Mouse (Mus musculus): Measurements from ENCODE around the gene Nkx6-1. TPM values are rescaled to one million over a fixed set of nuclear protein-coding genes. Genes with fewer than 3 reads are reported as not detected.
A peak's percentile ranks its signal among the peaks of the same experiment; 100 is the strongest.

Gene Nkx6-1
- 0.18 and 0.32 TPM in 2 replicates for polyA plus RNA-seq (2015; fragmentation: Nextera tagmentation; extraction: Ambion mirVana)

GRCm38 (mm10) chr5:101664945-101665615, at the start of gene Nkx6-1:
TSS of gene Nkx6-1 (minus strand) at chr5:101664996.
- Histone ChIP-seq H3K9ac (replicated peaks) (no peak within 1 kb of the TSS), H3K4me3 (peak within 1 kb of the TSS; percentile 25), H3K27me3 (peaks cover 84% of the 10 kb centered on the region), H3K9me3 (no peaks in the 10 kb centered on the region), H3K27ac (replicated peaks) (no peak within 1 kb of the TSS), H3K36me3 (no peaks in the 10 kb centered on the region), H3K4me2 (replicated peaks) (peak within 1 kb of the TSS; percentile 39), H3K4me1 (peaks cover 28% of the 10 kb centered on the region)
- ATAC-seq (replicated peaks): peak; percentile 91
- WGBS: 1% methylated on average over 39 of the region's 39 CpGs

DNA sequence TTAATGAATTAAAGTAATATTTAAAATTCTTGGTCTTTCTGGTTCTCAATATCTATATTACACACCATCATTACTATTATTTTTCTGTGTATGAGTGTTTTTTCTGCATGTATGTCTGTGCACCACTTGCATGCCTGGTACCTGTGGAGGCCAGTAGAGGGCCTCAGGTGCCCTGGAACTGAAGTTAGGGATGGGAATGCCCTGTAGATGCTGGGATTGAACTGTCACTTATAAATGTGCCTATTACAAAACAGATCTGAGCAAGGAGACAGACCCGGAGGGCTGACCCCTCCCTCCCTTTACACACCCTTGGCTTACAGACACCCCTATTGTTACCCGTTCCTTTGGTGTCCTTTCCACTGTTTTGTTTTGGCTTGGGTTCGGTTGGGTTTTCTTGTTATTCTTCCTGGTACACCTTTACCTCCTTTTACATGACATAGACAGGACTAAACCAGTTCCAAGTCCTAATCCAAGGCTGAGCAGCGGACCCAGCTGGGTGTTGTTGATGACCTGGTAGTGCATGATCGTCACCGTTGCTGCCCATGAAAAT, 48.3 kb upstream of the Nkx6-1 start:
- no peaks in the 10 kb centered on the region for H3K9me3 ChIP-seq
- H3K4me3 ChIP-seq: no peak overlapping the region
- no peaks in the 10 kb centered on the region for H3K36me3 ChIP-seq
- ATAC-seq (replicated peaks): no peak
- 72% methylated on average over 6 of the region's 6 CpGs for WGBS
- no peak overlapping the region for H3K27ac ChIP-seq (replicated peaks)
- no peak overlapping the region for H3K4me2 ChIP-seq (replicated peaks)
- H3K4me1 ChIP-seq: no peaks in the 10 kb centered on the region
- H3K27me3 ChIP-seq: no peaks in the 10 kb centered on the region
- H3K9ac ChIP-seq (replicated peaks): no peak overlapping the region

DNA sequence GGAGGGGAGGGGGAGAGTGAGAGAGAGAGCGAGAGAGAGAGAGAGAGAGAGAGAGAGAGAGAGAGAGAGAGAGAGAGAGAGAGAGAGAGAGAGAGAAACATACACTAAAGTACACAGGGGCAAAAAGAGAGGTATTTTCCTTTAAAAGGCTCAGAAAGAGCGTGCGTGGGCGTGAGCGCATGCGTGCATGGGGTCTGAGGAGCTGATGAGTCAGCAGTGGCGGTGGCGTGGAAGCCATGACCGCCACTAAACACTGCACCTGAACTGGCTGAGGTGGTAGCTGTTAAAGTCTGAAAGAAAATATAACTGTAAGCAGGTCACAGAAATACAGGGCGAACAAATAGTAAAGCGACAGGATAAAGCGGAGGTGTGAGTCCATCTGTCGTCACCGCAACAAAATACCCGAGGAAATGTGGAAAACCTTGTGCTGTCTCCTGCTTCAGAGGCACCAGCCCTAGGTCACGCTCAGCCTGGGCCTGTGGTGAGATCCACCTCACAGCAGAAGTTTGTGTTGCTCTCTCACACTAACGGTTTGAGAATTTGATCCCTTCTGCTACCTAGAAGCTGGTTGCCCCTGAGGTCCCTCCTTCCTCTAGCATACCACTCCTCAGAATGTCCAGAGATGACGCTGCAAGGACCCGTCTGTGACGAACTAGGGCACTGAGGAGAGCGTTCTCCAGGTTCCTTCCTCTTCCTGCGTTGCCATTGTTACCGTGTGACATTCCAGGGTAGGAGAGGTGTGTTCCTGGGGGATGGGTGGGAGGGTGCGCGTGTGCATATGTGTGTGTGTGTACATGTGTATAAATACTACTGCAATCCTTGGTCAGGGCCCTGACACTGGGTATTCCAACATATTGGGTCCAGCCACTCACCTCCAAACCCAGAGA, 38.8 kb upstream of the Nkx6-1 start:
- no peak overlapping the region for H3K9ac ChIP-seq (replicated peaks)
- no peak overlapping the region for H3K4me3 ChIP-seq
- ATAC-seq (replicated peaks): no peak
- H3K27me3 ChIP-seq: no peaks in the 10 kb centered on the region
- no peaks in the 10 kb centered on the region for H3K9me3 ChIP-seq
- H3K27ac ChIP-seq (replicated peaks): no peak overlapping the region
- no peaks in the 10 kb centered on the region for H3K36me3 ChIP-seq
- H3K4me2 ChIP-seq (replicated peaks): no peak overlapping the region
- WGBS: 75% methylated on average over 24 of the region's 25 CpGs
- H3K4me1 ChIP-seq: no peaks in the 10 kb centered on the region

DNA sequence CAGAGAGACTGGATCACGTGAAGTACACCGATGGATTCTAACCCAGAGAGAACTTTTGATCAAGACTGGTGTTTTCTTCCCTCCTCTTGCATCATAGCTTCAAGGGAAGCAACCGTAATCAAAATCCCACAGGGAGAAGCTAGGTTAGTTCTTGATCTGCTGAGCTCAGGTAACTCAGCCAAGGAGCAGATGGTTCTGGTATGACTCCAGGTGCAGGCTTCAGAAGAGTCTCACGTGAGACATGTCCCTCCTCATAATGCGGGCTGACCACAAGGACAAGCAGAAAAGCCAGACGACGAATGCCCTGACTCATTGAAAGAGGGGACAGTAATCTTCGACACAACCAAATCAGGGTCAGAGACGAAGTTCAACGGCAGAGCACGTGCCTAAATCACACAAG, 37.8 kb upstream of the Nkx6-1 start:
- H3K4me3 ChIP-seq: no peak overlapping the region
- no peak overlapping the region for H3K27ac ChIP-seq (replicated peaks)
- WGBS: 86% methylated on average over 11 of the region's 11 CpGs
- no peaks in the 10 kb centered on the region for H3K36me3 ChIP-seq
- ATAC-seq (replicated peaks): no peak
- H3K4me1 ChIP-seq: no peaks in the 10 kb centered on the region
- H3K9me3 ChIP-seq: no peaks in the 10 kb centered on the region
- H3K27me3 ChIP-seq: no peaks in the 10 kb centered on the region
- H3K4me2 ChIP-seq (replicated peaks): no peak overlapping the region
- no peak overlapping the region for H3K9ac ChIP-seq (replicated peaks)

GRCm38 (mm10) chr5:101700607-101701006, 35.8 kb upstream of the Nkx6-1 start:
- H3K36me3 ChIP-seq: no peaks in the 10 kb centered on the region

DNA sequence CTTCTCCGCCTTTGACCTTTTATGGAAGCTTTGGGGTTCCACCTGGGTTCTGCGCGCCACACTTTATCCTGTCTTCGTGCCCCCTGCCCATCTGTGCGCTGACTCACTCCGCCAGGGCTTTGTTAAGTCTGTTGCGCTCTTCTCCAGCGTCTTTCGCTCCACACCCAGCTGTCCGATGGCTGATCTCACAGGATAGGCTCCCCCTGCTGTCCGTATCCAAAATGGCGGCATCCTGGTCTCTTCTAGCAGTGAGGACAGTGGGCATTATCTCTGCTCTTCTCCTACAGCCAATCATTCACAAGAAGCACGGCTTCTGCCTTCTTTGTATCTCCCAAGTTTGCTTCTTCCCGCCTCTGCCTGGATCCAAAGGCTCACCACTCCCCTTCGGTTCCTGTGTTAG, 23.8 kb upstream of the Nkx6-1 start:
- Histone ChIP-seq H3K4me3 (no peak overlapping the region; the same call in 1 of the 2 replicates), H3K36me3 (no peaks in the 10 kb centered on the region), H3K27ac (replicated peaks) (no peak overlapping the region), H3K9me3 (no peaks in the 10 kb centered on the region), H3K4me2 (replicated peaks) (peak overlapping the region; percentile 27), H3K27me3 (no peaks in the 10 kb centered on the region), H3K9ac (replicated peaks) (no peak overlapping the region), H3K4me1 (peaks cover 4% of the 10 kb centered on the region; the same call in 1 of the 2 replicates)
- ATAC-seq (replicated peaks): no peak; the same call in 1 of the 2 replicates
- WGBS: 16% methylated on average over 15 of the region's 15 CpGs

More at GRCm38 (mm10) chr5:101700607-101701006, 35.8 kb upstream of the Nkx6-1 start:
- H3K4me2 ChIP-seq (replicated peaks): no peak overlapping the region
- no peak overlapping the region for H3K9ac ChIP-seq (replicated peaks)
- no peaks in the 10 kb centered on the region for H3K9me3 ChIP-seq
- no peaks in the 10 kb centered on the region for H3K4me1 ChIP-seq
- WGBS: 8% methylated on average over 3 of the region's 3 CpGs
- H3K27me3 ChIP-seq: no peaks in the 10 kb centered on the region
- ATAC-seq (replicated peaks): no peak
- no peak overlapping the region for H3K4me3 ChIP-seq
- no peak overlapping the region for H3K27ac ChIP-seq (replicated peaks)

DNA sequence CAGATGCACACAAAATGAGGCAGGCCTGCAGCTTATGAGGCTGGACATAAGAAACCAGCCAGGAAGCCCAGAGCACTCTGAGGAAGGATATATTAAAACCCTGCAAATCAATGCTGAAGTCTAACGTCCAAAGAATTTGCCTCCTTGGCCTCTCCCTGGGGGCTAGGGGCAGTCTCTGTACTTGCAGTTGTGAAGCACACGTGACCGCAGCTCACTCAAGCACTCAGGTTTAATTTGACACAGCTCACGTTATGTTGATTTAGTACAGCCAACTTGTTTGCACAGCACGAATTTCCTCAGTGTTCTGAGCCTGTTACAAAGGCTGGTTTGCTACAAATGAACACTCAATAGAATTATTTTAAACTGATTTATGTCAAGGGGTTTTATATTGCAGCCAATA, 18.5 kb upstream of the Nkx6-1 start:
- no peak overlapping the region for H3K9ac ChIP-seq (replicated peaks)
- no peak for ATAC-seq (replicated peaks)
- 68% methylated on average over 5 of the region's 5 CpGs for WGBS
- H3K27me3 ChIP-seq: no peaks in the 10 kb centered on the region
- no peak overlapping the region for H3K4me3 ChIP-seq
- H3K4me1 ChIP-seq: no peaks in the 10 kb centered on the region
- H3K27ac ChIP-seq (replicated peaks): no peak overlapping the region
- H3K4me2 ChIP-seq (replicated peaks): no peak overlapping the region
- no peaks in the 10 kb centered on the region for H3K36me3 ChIP-seq
- H3K9me3 ChIP-seq: no peaks in the 10 kb centered on the region

GRCm38 (mm10) chr5:101680338-101680737, 15.5 kb upstream of the Nkx6-1 start:
- 76% methylated on average over 6 of the region's 6 CpGs for WGBS
- no peak for ATAC-seq (replicated peaks)
- Histone ChIP-seq H3K27me3 (no peaks in the 10 kb centered on the region), H3K4me2 (replicated peaks) (no peak overlapping the region), H3K9me3 (no peaks in the 10 kb centered on the region), H3K9ac (replicated peaks) (no peak overlapping the region), H3K4me3 (no peak overlapping the region), H3K36me3 (no peaks in the 10 kb centered on the region), H3K4me1 (no peaks in the 10 kb centered on the region), H3K27ac (replicated peaks) (no peak overlapping the region)

DNA sequence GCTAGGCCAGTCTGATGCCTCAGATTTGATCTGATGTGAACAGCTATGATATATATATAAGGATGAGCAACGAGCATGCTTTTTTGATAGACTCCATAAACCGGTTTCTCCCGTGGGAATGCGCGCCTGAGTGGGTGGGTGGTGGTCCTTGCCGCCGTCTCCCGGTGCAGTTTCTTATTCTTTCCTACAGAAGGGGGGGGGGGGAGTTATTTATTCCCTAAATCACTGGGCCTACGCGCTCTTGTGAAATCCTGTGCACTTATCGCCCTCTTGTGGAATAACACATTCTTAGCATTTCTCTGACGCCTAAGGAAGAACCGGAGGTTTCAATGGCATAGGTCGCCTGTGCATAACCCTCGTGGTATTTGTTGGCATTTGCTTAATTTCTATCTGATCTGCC, 4.6 kb upstream of the Nkx6-1 start:
- Histone ChIP-seq H3K27ac (replicated peaks) (no peak overlapping the region), H3K4me2 (replicated peaks) (0 out of 2 replicates have a peak overlapping the region, but pooled peaks have one; percentile 26), H3K4me3 (no peak overlapping the region), H3K4me1 (peaks cover 17% of the 10 kb centered on the region), H3K9me3 (no peaks in the 10 kb centered on the region), H3K9ac (replicated peaks) (no peak overlapping the region), H3K36me3 (no peaks in the 10 kb centered on the region), H3K27me3 (peaks cover 59% of the 10 kb centered on the region)
- no peak; the same call in 1 of the 2 replicates for ATAC-seq (replicated peaks)
- WGBS: 4% methylated on average over 15 of the region's 15 CpGs

DNA sequence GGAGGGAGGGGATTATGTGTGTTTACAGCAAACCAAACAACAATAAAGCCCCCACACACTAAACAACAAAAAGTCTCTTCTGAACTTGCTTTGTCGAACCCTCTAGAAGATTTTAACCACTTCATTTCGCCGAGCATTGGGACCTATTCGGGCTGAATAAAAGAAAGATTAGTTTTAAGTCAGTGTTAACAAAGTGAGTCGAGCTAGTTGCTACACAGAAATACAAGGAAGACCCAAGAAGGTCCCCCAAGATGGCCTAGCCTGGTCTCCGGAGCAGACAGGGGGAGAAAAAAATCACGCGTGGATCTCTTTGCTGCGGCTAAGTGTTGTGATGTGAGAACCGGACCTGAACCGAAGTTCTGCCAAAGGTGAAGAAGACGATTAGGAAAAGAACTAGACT, 3.7 kb upstream of the Nkx6-1 start:
- H3K9ac ChIP-seq (replicated peaks): no peak overlapping the region
- H3K4me1 ChIP-seq: peaks cover 26% of the 10 kb centered on the region
- H3K27ac ChIP-seq (replicated peaks): no peak overlapping the region
- WGBS: 4% methylated on average over 12 of the region's 12 CpGs
- no peak for ATAC-seq (replicated peaks)
- no peaks in the 10 kb centered on the region for H3K36me3 ChIP-seq
- no peak overlapping the region for H3K4me2 ChIP-seq (replicated peaks)
- H3K4me3 ChIP-seq: no peak overlapping the region
- peaks cover 65% of the 10 kb centered on the region for H3K27me3 ChIP-seq
- H3K9me3 ChIP-seq: no peaks in the 10 kb centered on the region

- no peak overlapping the region for H3K4me3 ChIP-seq
- no peaks in the 10 kb centered on the region for H3K36me3 ChIP-seq
- peaks cover 68% of the 10 kb centered on the region for H3K27me3 ChIP-seq
- ATAC-seq (replicated peaks): no peak
- H3K4me1 ChIP-seq: peaks cover 28% of the 10 kb centered on the region
- no peak overlapping the region for H3K4me2 ChIP-seq (replicated peaks)
- no peaks in the 10 kb centered on the region for H3K9me3 ChIP-seq
- H3K27ac ChIP-seq (replicated peaks): no peak overlapping the region
- 1% methylated on average over 15 of the region's 15 CpGs for WGBS
- H3K9ac ChIP-seq (replicated peaks): no peak overlapping the region
Observed at GRCm38 (mm10) chr5:101668028-101668427, 3.2 kb upstream of the Nkx6-1 start.
